In genomic region chr2:59697722-59698634, GRCm38 (mm10) we compare ENCODE assay signal across 8 mouse cellular contexts.
A peak's percentile ranks its signal among the peaks of the same experiment; 100 is the strongest.
DNase-seq lines count a peak whose midpoint lies in the region; ATAC-seq and TF ChIP-seq lines count a peak whose summit lies in the region.

No protein-coding gene starts in this region.

- H3K4me2 ChIP-seq in lung, postnatal 0 days (replicated peaks; ENCODE audit: low read depth, low read length), result peak overlapping the region; percentile 22; the same call in 1 of the 2 replicates
- H3K4me2 ChIP-seq in intestine, postnatal 0 days (replicated peaks; ENCODE audit: low read depth), result peak overlapping the region; percentile 50
- H3K4me2 ChIP-seq in midbrain, embryonic 16.5 days (ENCODE audit: low read length), result peak overlapping the region; percentile 47

- H3K27me3 ChIP-seq in lung, postnatal 0 days (replicated peaks; ENCODE audit: insufficient read depth, low read length), result no peaks in the 10 kb centered on the region
- no peaks in the 10 kb centered on the region for H3K27me3 ChIP-seq in intestine, postnatal 0 days (replicated peaks; ENCODE audit: control insufficient read depth, insufficient read depth, low read length)
- H3K27me3 ChIP-seq in midbrain, embryonic 16.5 days (ENCODE audit: control insufficient read depth, insufficient read depth, low read depth, low read length), result no peaks in the 10 kb centered on the region

- peaks cover 11% of the 10 kb centered on the region for H3K36me3 ChIP-seq in lung, postnatal 0 days (ENCODE audit: insufficient read depth, low read length)
- peaks cover 5% of the 10 kb centered on the region for H3K36me3 ChIP-seq in intestine, postnatal 0 days (ENCODE audit: control insufficient read depth, insufficient read depth)
- no peaks in the 10 kb centered on the region for H3K36me3 ChIP-seq in midbrain, embryonic 16.5 days (ENCODE audit: control insufficient read depth, insufficient read depth, low read length)

- no peak for TF ChIP-seq EP300 in lung, postnatal 0 days (IDR thresholded peaks at IDR 0.05)

- peaks cover 9% of the 10 kb centered on the region; the same call in 1 of the 2 replicates for H3K4me1 ChIP-seq in lung, postnatal 0 days (ENCODE audit: insufficient read depth, low read depth, low read length)
- peaks cover 11% of the 10 kb centered on the region for H3K4me1 ChIP-seq in intestine, postnatal 0 days (replicated peaks; ENCODE audit: control insufficient read depth, insufficient read depth, low read length)
- peaks cover 14% of the 10 kb centered on the region for H3K4me1 ChIP-seq in midbrain, embryonic 16.5 days (ENCODE audit: control insufficient read depth, insufficient read depth, low read length)

- DNase-seq in lung, postnatal 0 days (ENCODE audit: low spot score), result peak; percentile 56
- DNase-seq in lung, postnatal 14 days, result no peak
- DNase-seq in fat pad, adult 2 months (ENCODE audit: extremely low read depth, low read depth, low spot score), result peak; percentile 70
- DNase-seq in right cerebral cortex, postnatal 4 days, result no peak
- no peak for DNase-seq in thymus, postnatal 25 days

- WGBS in lung, postnatal 0 days, result 4% methylated on average over 16 of the region's 16 CpGs
- WGBS in intestine, postnatal 0 days, result 7% methylated on average over 16 of the region's 16 CpGs
- 2% methylated on average over 16 of the region's 16 CpGs for WGBS in midbrain, embryonic 16.5 days

- TF ChIP-seq CTCF in lung, postnatal 0 days (IDR thresholded peaks at IDR 0.05), result no peak
- TF ChIP-seq CTCF in intestine, postnatal 0 days (IDR thresholded peaks at IDR 0.05; ENCODE audit: low read depth), result no peak

- no peak overlapping the region for H3K4me3 ChIP-seq in lung, postnatal 0 days (ENCODE audit: low read depth, low read length)
- H3K4me3 ChIP-seq in intestine, postnatal 0 days (ENCODE audit: low read depth, low read length), result no peak overlapping the region
- no peak overlapping the region for H3K4me3 ChIP-seq in midbrain, embryonic 16.5 days (ENCODE audit: low read depth, low read length)

- peak overlapping the region; percentile 51 for H3K27ac ChIP-seq in lung, postnatal 0 days (ENCODE audit: low read length)
- no peak overlapping the region for H3K27ac ChIP-seq in intestine, postnatal 0 days (ENCODE audit: low read depth, low read length)
- no peak overlapping the region for H3K27ac ChIP-seq in midbrain, embryonic 16.5 days (ENCODE audit: low read length)

- H3K9ac ChIP-seq in lung, postnatal 0 days (replicated peaks; ENCODE audit: low read depth), result no peak overlapping the region
- no peak overlapping the region for H3K9ac ChIP-seq in intestine, postnatal 0 days (ENCODE audit: low read depth, low read length)
- no peak overlapping the region for H3K9ac ChIP-seq in midbrain, embryonic 16.5 days (ENCODE audit: low read depth, low read length)

- peak; percentile 66 for ATAC-seq in lung, postnatal 0 days
- 0 out of 2 replicates have a peak, but pooled peaks have one; percentile 49 for ATAC-seq in intestine, postnatal 0 days
- peak; percentile 74; the same call in 1 of the 2 replicates for ATAC-seq in midbrain, embryonic 16.5 days
- ATAC-seq in inflammation-experienced regulatory T-cells, adult 6 months, result no peak

- no peaks in the 10 kb centered on the region for H3K9me3 ChIP-seq in lung, postnatal 0 days (ENCODE audit: low read length)
- H3K9me3 ChIP-seq in intestine, postnatal 0 days (ENCODE audit: control insufficient read depth), result no peaks in the 10 kb centered on the region
- H3K9me3 ChIP-seq in midbrain, embryonic 16.5 days (replicated peaks; ENCODE audit: control insufficient read depth, low read length, poor library complexity, severe bottlenecking), result no peaks in the 10 kb centered on the region

Comparison
In these comparisons a context has a peak if more than half of its experiments do, and no peak if none do; other contexts are left out.
1. DNase-seq: peak in lung, postnatal 0 days (single experiment) and fat pad, adult 2 months (single experiment); none in lung, postnatal 14 days (single experiment), right cerebral cortex, postnatal 4 days (single experiment) and thymus, postnatal 25 days (single experiment).
2. Peak in every context shown above with its lines, with median percentiles within 50 percentile points of each other: H3K4me2 ChIP-seq.